Mouse (Mus musculus): ENCODE data around the gene Gsta2.
"Not testable (repeated sequence)": the region's sequence is repeated elsewhere in the genome, so short reads cannot be mapped to it uniquely, and the experiment has no call there.

Gsta2 gene

DNA sequence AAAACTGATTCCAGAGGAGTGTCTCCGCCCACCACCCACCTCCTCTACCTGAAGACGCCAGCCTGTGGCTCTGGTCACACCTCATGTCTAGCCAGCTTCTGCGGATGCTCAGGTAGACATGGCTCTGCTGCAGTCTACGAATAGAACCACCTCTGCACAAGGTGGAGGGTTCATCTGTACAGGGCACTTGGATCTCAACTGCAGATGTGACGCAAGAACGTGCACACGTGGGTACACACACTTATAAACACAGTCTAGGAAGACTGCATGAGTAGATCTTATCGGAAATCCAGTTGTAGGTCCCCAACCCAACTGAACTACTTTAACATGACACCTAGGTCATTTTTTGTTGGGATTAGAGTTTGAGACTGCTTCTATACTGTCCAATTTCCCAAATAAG is at the start of gene Gsta2:
Gene Gsta2 (minus strand): TSS at position 178 of the 400 bp plus-strand sequence.
- DNase-seq: no peak

DNA sequence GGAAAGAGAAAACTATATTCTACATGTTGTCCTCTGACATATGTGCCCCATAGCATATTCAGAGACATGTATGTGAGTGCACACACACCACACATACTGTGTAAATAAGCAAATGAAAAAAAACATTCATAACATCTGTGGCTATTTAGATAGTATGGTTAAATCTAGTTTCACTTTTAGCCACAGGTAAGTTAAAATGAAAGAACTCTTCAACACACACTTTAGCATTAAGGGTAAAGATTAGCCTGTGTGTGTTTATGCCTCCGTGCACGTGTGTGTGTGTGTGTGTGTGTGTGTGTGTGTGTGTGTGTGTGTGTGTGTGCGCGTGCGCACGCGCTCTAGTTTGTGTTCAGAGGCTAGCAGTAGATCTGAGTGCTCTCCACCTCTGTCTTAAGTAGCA is 46.0 kb upstream of the Gsta2 start:
- DNase-seq: no peak

DNA sequence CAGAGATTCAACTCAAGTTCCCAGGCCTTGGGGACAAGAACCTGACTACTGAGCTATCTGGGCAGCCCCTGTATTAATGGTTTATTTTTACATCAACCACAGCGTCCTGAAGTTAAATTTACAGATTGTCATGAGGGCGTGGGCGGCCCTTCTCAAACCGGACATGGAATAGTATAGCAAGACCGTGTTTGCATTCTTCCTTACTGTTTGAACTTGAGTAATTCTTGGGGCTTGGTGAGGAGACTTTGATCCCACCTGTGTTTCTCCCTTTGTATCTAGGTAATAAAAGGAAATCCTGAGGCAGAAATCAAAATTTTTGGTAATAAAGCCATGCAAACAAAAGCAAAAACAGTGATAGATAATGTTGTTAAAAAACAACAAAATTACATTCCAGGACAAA is 45.0 kb upstream of the Gsta2 start:
- DNase-seq: no peak

DNA sequence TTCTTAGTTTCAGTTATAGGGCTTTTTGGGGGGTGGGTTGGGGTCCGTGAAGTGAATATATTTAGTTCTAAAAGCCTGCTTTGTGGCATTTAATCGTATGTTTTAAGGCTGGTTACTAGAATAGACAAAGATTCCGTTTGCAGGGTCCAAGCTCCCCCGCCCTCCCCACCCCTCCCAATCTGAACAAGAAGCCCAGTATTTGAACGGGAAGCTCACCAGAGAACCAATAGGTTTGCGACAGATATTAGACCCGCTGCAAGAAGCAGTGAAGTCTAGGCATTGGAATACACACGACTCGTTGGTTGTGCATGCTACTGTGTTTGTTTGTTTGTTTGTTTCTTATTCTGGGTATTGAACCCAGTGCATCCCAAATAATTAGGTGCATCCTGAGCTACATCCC is 40.9 kb upstream of the Gsta2 start:
- DNase-seq: no peak

DNA sequence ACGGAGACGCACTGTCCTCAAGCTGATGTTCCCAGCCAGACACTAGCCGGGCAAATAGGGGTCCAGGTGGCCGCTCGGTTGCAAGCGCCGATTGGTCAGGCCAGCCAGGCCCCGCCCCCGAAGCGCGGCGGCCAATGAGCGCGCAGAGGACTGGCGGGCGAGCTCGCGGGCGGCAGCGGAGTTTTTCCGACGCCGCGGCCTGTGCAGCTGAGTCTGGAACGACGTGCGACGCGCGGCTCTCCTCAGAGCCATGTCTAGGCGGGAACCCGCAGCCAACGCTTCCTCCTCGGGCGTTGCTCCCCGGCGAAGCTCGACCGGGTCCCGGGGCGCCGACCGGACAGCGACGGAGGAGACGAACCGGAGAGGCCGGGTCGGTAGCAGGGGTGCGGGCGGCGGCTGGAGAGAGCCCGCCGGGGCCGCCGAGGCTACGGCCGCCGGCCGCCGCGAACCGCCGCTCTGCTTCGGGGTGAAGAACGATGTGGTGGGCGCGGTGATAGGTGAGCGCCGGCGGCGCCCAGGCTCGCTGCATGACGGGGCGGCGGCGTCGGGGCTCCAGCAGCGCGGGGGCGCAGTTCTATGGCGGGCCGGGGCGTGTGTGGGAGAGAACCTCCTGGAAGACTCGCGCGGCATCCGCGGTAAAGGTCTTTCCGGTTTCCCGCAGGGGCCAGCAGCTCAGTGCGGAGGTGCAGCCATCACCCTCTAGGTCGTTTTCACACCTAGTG is 40.2 kb upstream of the Gsta2 start, which contains the start of gene Ddx43:
Gene Ddx43 (plus strand): TSS at position 148 of the 722 bp plus-strand sequence.
- DNase-seq: peak; percentile 21

DNA sequence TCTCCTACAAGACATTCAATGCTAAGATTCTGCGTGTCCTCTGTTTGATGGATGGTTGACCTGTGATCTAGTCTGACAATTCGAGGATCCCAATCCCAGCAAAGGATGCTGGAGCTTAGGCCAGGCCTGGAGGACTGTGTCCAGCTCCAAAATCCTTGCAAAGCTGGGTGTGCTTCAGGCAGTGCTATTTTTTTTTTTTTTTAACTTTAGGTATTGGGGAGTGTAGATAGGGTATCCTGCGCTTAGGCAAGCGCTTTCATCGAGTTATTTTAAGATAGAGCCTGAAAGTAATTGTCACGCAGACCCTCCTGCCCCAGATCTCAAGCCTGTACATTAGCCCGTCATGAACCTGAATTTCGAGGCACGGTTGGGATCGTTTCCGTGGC is 39.6 kb upstream of the Gsta2 start:
- DNase-seq: no peak

DNA sequence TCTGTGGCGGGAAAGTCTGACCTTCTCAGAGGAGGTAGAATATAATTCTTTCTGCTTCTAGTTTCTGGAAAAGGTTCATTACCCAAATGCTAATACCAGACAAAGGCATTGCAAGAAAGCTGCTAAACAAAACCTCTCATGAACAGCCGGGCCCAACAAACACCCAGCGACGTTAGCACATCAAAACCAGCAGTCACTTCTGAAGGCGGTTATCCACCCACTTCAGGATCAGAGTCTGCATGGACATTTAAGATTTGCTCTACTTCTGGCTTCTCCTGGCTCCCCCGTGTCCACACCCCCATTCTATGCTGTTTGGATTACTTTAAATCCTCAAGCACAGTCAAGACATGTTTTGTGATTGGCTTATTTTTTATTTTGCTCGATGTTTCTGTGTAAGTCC is 39.0 kb upstream of the Gsta2 start:
- no peak for DNase-seq

DNA sequence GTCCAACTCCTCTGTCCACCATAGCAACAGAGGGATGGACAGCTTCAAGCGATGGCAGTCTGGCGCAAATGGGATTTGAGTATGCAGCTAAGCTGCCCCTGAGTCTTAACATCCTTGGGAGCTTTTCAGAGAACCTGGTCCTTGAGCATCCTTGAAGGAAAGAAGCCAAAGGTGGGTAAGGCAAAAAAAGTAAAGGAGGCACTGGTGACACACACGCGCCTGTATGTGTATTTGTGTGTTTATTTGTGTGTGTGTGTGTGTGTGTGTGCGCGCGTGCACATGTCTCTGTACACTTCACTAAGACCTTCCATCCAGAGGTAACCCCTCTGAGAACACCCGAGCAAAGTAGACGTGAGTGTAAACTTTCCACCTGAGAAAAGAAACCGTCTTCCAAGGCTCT is 38.2 kb upstream of the Gsta2 start:
- DNase-seq: no peak

DNA sequence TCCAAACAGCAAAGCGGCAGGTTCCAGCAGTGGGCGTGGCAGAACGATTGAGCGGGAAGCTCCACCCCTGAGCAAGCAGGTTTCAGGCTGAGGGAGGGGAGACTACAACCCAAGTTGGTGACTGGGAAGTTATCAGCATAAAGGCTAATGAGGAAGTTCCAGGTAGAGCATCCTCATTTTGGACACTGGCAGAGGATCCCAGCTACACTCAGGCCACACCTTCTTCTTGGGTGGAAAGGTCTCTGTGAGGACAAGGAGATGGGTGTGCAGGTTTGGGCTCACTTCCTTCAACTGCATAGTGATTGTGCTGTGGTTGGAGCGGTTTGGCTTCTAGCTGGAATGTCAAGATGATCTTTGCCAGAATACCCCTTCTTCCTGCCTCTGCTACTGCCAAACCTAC is 34.4 kb upstream of the Gsta2 start:
- no peak for DNase-seq

DNA sequence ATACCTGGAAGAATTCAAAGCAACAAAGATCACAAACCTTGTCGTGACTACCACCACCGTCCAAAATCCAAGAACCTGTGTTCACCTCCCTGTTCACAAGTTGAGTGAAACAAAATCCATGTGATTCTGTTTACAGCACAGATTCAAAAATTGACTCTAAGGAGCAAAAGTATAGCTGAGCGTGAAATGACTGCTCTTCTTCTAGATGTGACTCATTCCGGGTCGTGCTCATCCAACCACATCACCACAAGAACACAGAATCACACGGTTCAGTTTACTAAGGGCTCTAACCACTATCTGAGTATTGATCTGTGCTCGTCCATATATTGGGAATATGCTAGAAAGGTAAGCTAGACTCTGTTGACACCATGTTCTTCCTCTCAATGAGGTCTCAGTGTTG is 31.4 kb upstream of the Gsta2 start:
- no peak for DNase-seq

DNA sequence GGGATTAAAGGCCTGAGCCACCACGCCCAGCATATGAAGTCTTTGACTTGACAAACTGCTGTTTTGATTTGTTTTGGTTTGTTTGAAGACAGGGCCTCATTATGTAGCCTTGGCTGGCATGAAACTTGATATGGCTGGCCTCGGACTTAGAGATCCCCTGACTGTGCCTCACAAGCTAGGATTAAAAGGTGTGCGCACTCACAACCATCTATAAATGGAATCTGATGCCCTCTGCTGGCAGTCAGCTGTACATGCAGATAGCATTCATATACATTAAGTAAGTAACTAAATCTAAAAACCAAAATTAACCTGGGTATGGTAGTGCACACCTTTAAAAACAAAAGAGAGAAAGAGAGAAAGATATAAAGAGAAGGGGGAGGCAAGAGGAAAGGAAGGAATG is 30.3 kb upstream of the Gsta2 start:
- DNase-seq: no peak

DNA sequence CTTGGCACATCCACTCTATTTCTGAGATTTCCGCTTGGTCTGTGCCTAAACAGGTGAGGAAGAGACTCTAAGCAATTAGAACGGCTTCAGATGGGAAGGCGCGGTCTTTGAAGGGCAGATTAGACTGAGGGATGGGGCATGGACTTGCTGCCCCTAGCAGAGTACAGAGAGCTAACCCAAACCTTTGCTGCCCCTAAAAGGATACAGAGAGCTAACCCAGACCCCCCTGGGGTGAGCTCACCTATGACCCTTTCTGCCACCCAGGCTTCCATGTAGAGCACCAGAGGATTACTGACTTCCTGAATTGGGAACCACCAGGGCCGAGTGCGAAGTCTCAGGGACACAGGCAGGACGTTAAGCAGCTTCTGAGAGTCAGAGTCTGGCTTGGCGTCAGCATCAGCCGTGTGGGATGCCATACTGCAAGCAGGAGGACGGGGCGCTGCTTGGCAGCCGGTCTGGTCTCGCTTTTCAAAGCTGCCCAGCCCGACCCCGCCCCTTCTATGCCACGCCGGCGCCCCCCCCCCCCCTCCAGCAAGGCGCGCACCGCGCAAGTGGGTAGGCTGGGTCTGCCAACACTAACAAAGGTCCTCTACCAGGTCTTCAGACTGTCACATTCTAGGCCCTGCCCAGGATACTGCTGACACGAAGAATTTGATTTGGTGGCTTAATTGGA is 22.7 kb upstream of the Gsta2 start, which contains the start of gene Ooep:
Gene Ooep (minus strand): TSS at position 613 of the 673 bp plus-strand sequence.
- peak; percentile 60 for DNase-seq

DNA sequence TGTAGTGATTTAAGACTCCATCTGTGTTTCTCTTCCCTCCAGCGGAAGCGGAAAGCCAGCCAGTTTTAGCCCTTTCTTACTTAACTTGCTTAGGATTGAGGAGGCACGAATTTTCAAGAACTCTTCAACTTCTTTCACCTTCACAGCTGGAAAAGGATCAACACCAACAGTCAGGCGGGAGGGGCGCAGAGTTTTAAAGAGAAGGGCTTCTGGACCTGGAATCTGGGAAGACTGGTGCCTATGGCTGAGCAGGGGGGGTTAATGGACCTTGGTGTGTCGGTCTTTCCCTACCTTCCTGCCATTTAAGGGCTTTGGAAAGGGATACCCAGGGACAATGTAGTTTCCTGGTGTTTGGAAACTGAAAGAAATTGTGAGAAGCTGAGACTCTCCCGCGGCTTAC is 22.0 kb upstream of the Gsta2 start:
- peak; percentile 2 for DNase-seq

DNA sequence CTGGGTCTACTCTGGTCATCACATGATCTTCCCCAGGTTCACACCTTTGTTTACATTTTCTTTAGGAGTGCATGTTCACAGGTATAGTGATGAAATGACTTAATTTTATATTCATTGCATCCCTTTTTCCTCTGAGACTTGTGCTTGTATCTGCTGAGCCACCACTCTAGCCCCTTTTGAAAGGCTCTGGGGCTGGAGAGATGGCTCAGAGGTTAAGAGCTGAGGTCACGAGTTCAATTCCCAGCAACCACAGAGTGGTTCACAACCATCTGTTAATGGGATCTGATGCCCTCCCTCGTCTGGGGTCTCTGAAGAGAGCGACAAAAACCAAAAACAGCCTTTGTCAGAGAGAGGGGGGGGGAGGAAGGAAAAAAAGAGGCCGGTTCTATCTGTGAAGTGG is 19.9 kb upstream of the Gsta2 start:
- no peak for DNase-seq

DNA sequence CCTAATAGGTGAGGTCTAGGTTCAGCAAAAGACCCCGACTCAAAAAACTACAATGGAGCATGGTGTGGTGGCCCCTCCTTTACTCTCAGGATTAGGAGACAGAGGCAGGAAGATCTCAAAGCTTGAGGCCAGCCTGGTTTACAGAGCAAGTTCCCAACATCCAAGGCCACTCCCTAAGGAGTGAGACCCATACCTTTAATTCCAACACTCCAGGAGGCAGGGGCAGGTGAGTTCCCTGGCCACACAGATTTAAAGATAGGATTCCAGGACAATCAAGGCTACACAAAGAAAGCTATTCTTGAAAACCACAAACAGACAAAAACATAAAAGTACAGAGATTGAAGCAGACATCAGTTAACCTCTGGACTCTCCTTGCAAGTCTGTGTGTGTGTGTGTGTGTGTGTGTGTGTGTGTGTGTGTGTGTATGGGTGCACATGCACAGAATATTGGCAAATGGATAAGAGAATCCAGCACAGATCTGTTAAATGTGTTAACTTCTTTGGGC is 19.3 kb upstream of the Gsta2 start:
- DNase-seq: no peak

DNA sequence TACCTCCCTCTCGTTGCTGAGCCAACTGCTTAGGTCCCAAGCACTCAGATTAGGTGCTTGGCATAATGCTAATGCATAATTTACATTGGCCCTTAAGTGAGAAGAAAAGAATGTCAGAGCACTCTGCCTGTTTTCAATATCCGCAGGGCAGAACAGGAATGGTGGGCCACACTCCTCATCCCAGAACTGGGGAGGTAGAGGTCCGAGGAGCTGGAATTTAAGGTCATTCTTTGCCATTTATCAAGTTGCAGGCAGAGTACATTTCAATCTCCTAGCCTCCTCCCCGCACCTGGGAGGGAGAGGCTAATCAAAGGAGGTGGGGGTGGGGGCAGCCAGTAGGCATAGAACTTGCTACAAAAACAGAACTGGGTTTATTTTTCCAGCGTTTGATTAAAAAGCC is 18.8 kb upstream of the Gsta2 start:
- no peak for DNase-seq

DNA sequence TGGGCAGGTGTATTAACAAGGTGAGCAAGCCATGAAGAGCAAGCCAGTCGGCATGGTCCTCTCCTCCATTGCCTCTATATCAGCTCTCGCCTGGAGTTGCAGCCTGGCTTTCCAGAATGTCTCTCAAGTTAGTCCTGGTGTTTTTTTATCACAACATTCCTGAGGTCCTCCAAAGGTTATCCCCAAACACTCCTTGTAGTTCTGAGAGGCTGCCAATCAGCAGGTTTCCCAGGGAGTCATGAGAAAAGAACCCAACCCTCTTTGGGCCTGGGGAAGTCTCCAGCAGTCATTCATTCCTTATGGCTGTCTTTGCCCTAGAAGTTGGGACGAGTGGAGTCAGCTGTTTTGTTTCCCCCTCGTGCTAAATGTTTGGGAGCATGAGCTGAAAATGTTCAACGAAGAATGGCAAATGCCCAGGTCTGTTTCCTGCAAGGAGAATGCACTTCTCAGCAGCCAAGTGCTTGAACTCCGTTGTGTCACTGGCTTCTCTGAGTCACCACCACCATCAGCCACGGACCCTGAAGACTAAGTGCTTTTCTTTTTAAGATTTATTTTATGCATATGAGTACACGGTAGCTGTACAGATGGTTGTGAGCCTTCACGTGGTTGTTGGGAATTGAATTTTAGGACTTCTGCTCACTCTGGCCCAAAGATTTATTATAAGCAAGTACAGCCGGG is 17.4 kb upstream of the Gsta2 start:
- DNase-seq: no peak

DNA sequence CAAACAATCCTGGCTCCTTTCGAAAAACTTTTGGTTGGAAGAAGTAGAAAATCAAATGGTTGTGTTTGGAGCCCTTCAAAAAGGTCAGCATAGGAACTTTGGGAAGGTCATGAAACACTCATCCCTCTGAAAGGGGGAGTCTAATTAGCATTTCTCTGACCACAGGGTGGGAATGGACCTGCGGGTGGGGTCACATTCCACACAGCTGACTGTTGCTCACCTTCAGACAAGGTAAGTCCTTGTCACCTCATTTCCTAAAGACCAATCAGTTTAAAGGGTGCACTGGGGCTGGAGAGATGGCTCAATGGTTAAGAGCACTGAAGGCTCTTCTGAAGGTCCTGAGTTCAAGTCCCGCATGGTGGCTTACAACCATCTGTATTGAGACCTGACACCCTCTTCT is 15.9 kb upstream of the Gsta2 start:
- no peak for DNase-seq

DNA sequence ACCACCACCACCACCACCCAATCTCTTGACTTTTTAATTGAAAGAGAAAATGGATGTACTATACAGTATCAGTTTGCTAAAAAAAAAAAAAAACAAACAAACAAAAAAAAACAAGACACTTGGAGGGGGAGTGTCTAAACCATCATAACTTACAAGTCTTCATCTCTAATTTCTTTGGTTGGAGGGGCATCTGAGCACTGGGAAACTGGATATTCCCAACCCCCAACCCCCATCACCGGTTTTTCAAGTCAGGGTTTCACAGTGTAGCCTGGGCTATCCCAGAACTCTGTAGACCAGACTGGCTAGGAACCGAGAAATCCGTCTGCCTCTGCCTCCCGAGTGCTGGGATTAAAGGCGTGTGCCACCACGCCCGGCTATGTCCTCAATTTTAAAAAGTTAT is 14.2 kb upstream of the Gsta2 start:
- no peak for DNase-seq

DNA sequence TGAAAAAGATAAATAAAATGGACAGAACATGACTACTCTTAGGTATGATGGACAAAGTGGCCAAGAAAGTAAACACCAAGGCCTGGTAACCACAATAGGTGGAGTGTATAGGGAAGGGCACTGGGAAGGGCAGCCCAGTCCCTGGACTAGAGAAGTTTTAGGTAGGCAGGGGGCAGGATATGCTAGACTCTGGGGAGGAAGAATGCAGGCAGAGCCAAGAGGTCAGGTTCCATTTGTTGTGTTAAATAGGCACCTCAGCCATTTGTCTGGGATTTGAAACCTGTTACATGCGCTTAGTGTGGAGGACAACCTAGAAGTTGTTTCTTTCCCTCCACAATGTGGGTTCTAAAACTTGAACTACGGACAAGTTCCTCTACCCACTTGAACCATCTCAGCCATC is 13.8 kb upstream of the Gsta2 start:
- no peak for DNase-seq

DNA sequence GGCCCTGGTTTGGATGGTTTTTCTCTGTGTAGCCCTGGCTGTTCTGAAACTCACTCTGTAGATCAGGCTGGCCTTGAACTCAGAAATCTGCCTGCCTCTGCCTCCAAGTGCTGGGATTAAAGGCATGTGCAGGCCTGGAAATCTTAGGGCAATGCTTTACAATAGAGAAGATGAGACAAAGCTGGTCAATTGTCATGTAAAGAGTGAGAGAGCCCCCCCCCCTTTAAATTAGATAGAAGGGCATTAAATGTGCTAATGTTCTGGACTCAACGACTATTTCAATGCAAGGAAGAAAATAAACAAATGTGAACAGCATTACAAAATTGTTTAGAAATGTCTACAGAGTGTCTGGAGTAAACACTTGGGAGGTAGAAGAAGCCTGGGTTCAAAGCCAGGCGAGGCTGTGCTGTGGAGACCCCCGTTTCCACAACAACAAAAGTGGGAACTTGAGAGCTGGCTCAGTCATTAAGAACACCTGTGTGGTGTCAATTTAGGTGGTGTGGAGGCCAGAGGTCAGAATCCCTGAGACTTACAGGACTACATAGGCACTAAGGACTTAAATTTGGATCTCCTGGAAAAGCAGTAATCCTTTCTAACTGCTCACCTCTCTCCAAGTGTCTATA is 13.2 kb upstream of the Gsta2 start:
- no peak for DNase-seq

DNA sequence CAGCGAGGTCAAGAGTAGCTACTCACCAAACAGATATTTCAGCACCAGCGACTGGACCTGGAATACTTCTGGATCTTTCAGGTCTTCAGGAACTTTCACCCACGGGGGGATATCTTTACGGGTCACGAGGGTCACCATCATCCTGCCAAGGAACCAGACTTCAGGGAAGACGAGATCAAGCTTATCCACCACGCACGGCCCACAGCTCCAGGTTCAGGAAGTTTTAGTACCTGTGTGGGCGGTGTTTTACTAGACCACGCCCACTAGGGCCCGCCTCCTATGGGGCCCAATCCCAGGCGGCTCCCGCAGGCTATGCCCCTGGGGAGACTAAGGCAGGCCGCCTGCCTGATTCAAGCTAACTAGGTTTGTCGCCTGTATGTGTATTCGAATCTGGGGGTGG is 12.4 kb upstream of the Gsta2 start, which contains the start of gene Dppa5a:
Gene Dppa5a (minus strand): TSS at position 219 of the 400 bp plus-strand sequence.
- not testable (repeated sequence) for DNase-seq

DNA sequence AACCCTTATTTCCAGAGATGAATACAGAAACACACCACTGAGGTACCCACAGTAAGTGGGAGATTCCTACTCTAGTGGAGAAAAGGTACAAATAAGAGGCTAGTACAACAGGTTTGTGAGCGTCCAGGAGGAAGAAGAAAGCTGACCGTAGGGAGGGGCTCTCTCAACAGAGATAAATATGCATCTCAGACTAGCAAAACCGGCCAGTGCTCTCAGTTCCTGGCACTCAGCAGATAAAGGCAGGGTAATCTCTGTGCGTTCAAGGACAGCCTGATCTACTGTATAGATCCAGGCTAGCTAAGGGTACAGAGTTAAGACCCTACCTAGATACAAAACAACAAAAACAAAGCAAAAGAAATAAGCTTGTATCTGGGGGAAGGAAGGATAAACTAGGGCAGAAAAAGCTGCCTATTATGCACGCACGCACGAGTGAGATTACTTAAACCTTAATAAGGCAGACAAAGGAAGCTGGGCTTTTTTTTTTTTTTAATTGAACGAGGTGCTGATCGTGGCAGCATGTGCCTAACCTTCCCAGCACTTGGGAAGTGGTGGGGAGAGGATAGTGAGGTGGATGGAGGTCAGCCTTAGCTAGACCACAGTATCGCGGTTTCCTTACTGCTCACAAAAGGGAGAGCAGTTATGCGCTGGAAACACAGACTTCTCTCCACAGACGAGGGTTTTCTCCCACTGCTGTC is 10.4 kb upstream of the Gsta2 start:
- no peak for DNase-seq
